Mouse (Mus musculus): ENCODE measurements at regions not wholly inside any gene's neighbourhood (a gene's known extent, or its start where the extent isn't known, plus 50 kb on each side); places are given as distances from the start of the nearest gene placed in this dataset.

DNA sequence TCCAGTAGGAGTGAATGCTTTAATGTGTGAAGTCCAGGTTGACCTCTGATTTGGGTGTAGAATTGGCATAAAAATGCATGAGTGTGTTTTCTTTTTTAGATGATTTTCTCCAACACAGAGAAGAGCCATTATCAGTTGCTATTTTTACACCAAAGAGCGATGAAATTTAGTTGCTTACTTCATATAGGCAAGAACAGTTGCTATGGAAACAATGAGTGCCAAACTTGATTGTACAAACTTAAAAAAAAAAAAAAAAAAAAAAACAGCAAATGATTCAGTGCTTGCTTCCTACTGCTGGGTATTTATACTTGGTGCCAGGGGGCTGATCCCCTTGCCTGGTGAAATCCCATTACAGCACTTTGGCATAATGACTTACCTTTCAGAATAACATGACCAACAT, 268.0 kb downstream of the Sec23a start:
- in situ Hi-C loops (cut with MboI, MseI), result no loop called here

GRCm38 (mm10) chr12:58728094-58728493, 283.7 kb downstream of the Sec23a start:
- in situ Hi-C loops (cut with MboI, MseI), result no loop called here

DNA sequence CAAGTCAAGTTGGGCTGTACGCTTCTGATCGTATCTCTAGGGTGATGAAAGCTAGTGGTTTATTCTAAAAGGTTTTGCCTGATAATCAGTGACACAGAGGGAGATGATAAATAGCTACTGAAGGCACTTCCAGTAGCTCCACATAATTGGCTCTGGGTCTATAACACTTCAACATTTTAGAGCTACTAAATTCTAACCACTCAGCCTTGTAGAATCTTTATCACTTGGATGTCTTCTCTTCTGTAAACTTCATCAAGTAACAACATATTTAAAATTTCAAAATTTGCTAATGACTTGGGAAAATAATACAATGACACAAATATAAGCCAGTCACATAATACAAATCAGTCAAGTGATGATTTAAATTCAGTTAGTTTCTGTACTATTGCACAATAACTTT, 284.3 kb downstream of the Sec23a start:
- in situ Hi-C loops (cut with MboI, MseI), result no loop called here

DNA sequence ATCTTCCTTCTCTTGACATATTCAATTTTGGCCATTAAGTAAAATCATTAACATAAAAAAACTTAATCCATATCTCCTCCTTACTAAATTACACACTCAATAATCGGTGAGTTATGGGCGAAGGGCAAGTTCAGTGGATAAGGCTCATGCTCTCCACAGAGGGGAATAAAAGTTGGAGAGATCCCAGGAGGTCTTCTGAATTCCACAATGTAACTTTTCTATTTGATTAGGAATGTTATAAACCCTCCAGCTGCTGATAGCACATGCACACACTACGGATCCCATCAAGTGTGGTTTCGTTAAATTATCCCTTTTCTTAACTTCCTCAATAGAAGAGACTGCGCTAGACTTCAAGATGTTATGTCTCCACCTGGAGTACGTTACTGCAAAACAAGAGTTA, 293.9 kb downstream of the Sec23a start:
- in situ Hi-C loops (cut with MboI, MseI), result no loop called here

- in situ Hi-C loops (cut with MboI, MseI), result no loop called here
Measured at GRCm38 (mm10) chr12:58714207-58714606, 297.6 kb downstream of the Sec23a start.

- in situ Hi-C loops (cut with MboI, MseI), result loop anchor here (5.0 kb wide), 1 partner anchor 58 kb away; no protein-coding TSS in a partner anchor
Measured at GRCm38 (mm10) chr12:58695680-58696079, 316.1 kb downstream of the Sec23a start.

GRCm38 (mm10) chr12:58669914-58670635, 341.7 kb downstream of the Sec23a start:
- in situ Hi-C loops (cut with MboI, MseI), result no loop called here

DNA sequence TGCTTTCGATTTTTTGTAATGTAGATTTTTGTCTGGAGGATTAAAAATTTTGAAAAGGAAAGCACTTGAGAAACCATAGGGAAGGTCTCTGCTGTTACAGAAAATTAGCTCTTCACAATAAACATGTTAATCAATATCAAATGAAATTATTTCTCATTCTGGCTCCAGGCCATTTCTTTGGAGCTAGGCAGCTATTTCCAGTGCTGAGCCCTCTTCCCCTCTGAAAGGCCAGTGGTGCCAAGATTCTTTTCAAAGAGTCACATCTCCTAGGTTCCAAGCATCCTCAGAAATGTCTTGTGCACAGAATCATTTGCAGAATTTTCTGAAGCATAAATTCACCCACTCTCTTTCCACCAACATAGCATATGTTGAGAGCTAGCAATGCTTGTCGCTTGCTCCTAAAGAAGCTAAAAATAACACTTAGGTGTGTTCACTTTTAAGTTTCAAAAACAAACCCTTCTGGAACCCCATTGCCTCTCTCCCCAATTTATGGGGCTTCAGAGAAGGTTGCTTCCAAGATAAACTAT, 357.2 kb downstream of the Sec23a start:
- in situ Hi-C loops (cut with MboI, MseI), result no loop called here

DNA sequence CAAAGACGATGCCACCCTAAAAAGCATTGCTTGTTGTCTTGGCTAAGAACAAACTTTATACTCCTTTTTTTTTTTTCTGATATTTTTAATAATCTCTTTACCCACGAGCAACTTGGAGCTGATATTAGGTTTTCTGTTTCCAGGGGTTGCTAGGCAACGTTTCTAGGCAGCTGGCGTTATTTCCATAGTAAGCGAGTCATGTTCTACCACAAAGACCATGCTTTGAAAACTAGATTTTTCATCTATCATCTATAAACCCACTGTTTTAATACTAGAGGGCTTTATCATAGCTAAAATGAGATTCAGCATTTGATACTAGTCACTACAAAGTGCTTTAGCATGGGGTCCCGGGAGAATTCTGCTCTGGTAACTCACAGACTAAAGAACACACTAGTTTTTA, 358.1 kb downstream of the Sec23a start:
- in situ Hi-C loops (cut with MboI, MseI), result no loop called here

DNA sequence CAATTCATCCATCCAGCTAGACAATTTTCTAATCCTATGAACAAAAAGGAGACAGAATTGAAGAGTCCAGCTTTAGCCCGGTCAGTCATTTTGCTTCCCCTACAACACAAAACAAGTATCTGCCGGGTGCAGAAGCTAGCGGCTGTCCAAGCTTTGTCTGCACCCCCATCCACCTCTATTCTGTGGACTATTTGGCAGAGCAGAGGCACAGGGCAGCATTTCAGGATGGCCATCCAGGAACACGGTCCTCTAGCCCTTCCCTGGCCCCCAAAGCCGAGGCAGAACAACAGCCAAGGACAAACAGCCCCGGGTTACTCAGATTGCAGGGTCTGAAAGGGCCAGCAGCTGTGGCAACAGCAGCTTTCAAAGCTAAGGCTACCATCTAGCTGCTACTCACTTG, 358.6 kb downstream of the Sec23a start:
- in situ Hi-C loops (cut with MboI, MseI), result no loop called here

DNA sequence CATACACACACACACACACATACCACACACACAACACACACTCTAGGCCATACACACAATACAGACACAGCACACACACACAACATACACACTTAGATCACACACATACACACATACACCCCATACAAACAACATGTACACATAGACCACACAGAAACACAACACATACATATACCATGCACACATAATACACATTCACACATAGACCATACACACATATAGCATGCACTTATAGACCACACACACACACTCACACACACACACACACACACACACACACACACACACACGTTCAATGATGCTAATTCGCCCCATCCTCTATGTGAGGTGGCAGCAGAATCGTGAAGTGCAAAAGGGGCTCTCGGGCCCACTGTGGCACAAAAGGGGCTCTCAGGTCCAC, 359.1 kb downstream of the Sec23a start:
- in situ Hi-C loops (cut with MboI, MseI), result no loop called here

DNA sequence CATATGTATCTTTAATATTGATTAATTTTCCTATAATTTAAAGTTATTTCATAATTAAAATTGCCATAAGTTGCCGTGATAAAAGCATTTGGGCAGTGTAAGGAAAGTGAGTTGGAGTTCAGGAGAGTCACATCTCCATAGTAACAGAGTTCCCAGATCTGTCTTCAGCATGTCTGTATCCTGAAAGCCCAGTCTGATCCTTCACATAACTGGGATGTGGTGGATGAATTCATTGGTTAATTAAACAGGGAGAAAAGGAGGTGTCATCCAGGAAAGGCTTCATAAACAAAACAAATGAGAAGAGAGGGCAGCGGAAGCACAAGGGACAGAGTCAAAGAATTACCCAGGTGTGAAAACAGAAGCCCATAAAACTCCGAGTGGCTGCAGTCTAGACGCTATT, 363.5 kb downstream of the Sec23a start:
- in situ Hi-C loops (cut with MboI, MseI), result no loop called here

DNA sequence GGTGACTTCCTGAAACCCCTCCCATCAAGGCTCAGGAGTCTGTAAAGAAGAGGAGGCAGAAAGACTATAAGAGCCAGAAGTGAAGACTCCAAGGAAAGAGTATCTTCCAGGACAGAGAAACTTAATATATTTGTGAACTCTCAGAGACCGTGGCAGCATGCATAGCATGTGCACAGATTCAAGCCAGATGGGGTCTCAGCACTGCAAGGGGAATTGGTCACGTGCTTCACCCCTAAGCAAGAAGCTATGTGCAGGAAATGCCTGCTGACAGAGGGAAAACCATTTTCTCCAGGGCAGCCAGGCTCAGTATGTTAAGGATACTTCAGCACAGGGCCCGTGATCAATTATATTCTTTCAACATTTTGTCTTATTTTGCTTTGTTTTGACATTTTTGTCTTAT, 368.0 kb downstream of the Sec23a start:
- in situ Hi-C loops (cut with MboI, MseI), result no loop called here

DNA sequence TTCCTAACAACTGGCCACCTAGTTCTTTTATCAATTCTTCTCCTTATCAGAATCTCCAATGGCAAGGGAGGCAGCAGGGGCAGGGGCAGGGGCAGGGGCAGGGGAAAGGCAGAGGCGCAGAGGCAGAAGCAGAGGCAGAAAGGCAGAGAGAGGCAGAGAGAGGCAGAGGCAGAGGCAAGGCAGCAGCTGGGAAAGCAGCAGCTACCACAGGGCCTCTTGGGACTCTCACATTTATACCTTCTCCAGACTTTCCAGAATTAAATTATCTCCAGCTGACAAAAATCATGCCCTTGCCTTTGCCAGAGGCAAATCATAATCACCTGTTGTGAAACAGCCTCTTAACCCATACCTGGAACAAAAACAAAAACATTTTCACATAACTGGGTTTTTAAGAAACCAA, 370.4 kb upstream of the Clec14a start:
- in situ Hi-C loops (cut with MboI, MseI), result loop anchor here (5.0 kb wide), 1 partner anchor 58 kb away; no protein-coding TSS in a partner anchor

- in situ Hi-C loops (cut with MboI, MseI), result loop anchor here (5.0 kb wide), 1 partner anchor 59 kb away; no protein-coding TSS in a partner anchor
Measured at GRCm38 (mm10) chr12:58638260-58638659, 369.2 kb upstream of the Clec14a start.

DNA sequence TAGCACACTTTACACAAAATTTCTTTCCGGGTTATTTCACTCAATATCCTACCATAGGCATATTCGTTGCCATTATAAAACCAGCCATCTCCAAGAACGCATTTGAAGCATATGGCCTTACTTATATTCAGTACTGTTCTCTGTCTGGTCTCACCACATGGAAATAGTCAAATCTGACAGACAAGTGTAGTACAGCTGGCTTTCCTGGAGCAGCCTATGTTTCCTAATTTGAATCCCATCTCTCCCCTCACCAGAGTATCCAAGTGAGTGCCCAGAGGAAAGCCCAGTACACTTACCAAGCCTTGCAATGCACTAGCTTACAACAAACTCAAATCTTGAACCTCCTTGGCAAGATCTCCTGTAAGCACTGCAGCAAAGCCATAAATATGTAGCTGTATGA, 363.4 kb upstream of the Clec14a start:
- in situ Hi-C loops (cut with MboI, MseI), result no loop called here

GRCm38 (mm10) chr12:58628817-58629216, 359.7 kb upstream of the Clec14a start:
- in situ Hi-C loops (cut with MboI, MseI), result loop anchor here (10.0 kb wide), 1 partner anchor 166 kb away; no protein-coding TSS in a partner anchor

DNA sequence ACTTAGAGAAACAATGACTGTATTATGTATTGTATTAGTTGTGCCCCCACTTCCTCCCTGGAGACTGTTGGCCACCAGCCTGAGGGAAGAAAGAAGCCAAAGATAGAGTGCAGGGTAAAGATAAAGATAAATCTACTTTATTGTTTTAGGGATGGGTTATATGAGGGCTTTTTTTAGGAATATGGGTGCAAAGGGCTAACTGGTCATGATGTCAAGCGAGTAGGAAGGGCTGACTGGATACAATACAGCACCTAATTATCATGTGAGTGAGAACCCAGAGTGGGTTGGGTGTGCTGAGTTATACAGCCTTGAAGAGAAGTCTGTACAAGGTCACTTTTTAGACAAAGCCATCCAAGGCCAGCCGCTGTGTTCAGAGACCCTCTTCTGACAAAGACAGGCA, 356.1 kb upstream of the Clec14a start:
- in situ Hi-C loops (cut with MboI, MseI), result loop anchor here (10.0 kb wide), 1 partner anchor 170 kb away; no protein-coding TSS in a partner anchor

- in situ Hi-C loops (cut with MboI, MseI), result loop anchor here (10.0 kb wide), 1 partner anchor 175 kb away; no protein-coding TSS in a partner anchor
Measured at GRCm38 (mm10) chr12:58619508-58620310, 350.6 kb upstream of the Clec14a start.

- in situ Hi-C loops (cut with MboI, MseI), result no loop called here
Measured at GRCm38 (mm10) chr12:58594781-58595180, 325.7 kb upstream of the Clec14a start.

DNA sequence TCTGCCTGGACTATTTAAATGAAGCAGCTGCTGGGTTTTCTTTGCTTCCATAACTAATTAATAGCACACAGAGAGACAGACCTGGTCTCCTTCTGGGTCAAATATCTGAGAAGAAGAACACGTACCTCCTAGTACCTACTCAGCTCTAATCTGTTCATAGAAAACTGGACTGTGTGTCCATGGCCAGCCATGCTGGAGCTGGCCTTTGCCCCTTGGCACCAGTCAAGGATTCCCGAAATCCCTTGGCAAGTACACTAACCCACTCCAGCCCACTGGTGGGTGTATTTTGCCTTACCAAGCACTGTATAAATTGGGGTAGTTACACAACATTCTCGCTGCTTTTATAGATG, 322.4 kb upstream of the Clec14a start:
- in situ Hi-C loops (cut with MboI, MseI), result no loop called here

Measured in T-helper 1 cell (primary cell).